Mouse (Mus musculus) megakaryocyte, embryonic 14.5 days (primary cell): ENCODE results near the gene AI481877.

ENCODE experiments used
- FLI1 ChIP-seq: IDR thresholded peaks from 2 replicates; pipeline ENCODE4 v1.6.1; 2012; ENCODE audit warnings: low read length, inconsistent platforms, mixed read lengths
- GATA1 ChIP-seq: IDR thresholded peaks from 3 replicates; pipeline ENCODE4 v1.6.1; 2012; ENCODE audit warnings: mixed read lengths, low read length, inconsistent platforms, borderline replicate concordance

- TF ChIP-seq GATA1 = no peak
- no peak for TF ChIP-seq FLI1
Measured at GRCm38 (mm10) chr4:59128935-59129334, 9.8 kb downstream of the AI481877 start.
